Comparison of ENCODE assay signal across 8 mouse cellular contexts in genomic region chr7:29019447-29020220, GRCm38 (mm10). TPM values are rescaled to one million over a fixed set of nuclear protein-coding genes. Genes with fewer than 3 reads are reported as not detected.
DNase-seq lines count a peak whose midpoint lies in the region; ATAC-seq and TF ChIP-seq lines count a peak whose summit lies in the region.

No protein-coding gene starts in this region.

- H3K4me1 ChIP-seq in kidney, postnatal 0 days (replicated peaks; ENCODE audit: insufficient read depth, low read length), result peaks cover 7% of the 10 kb centered on the region; the same call in 1 of the 2 replicates
- peaks cover 4% of the 10 kb centered on the region; the same call in 1 of the 2 replicates for H3K4me1 ChIP-seq in intestine, embryonic 14.5 days (replicated peaks; ENCODE audit: control insufficient read depth, insufficient read depth, low read length)
- H3K4me1 ChIP-seq in neural tube, embryonic 13.5 days (replicated peaks), result peaks cover 10% of the 10 kb centered on the region

- no peak overlapping the region for H3K27ac ChIP-seq in kidney, postnatal 0 days
- no peak overlapping the region for H3K27ac ChIP-seq in intestine, embryonic 14.5 days (ENCODE audit: low read depth)
- no peak overlapping the region for H3K27ac ChIP-seq in neural tube, embryonic 13.5 days (replicated peaks)

- peak; percentile 12 for DNase-seq in kidney, postnatal 0 days (ENCODE audit: low spot score)
- DNase-seq in kidney, postnatal 25 days, result no peak
- DNase-seq in embryo, embryonic 10.5 days (ENCODE audit: low spot score), result peak; percentile 10
- DNase-seq in intestine, embryonic 14.5 days (ENCODE audit: low spot score), result peak; percentile 55
- DNase-seq in right cerebral cortex, postnatal 36 days (ENCODE audit: low spot score in 2 of 2), result no peak
- DNase-seq in urinary bladder, adult 2 months (ENCODE audit: low spot score), result no peak
- no peak for DNase-seq in lung, postnatal 14 days

- peak overlapping the region; percentile 65 for H3K4me2 ChIP-seq in kidney, postnatal 0 days (ENCODE audit: low read length)
- peak overlapping the region; percentile 62 for H3K4me2 ChIP-seq in intestine, embryonic 14.5 days (ENCODE audit: low read length)
- peak overlapping the region; percentile 63 for H3K4me2 ChIP-seq in neural tube, embryonic 13.5 days

- H3K4me3 ChIP-seq in kidney, postnatal 0 days (replicated peaks; ENCODE audit: low read depth, low read length), result peak overlapping the region; percentile 35
- H3K4me3 ChIP-seq in intestine, embryonic 14.5 days (ENCODE audit: low read depth, low read length), result peak overlapping the region; percentile 40
- H3K4me3 ChIP-seq in neural tube, embryonic 13.5 days, result peak overlapping the region; percentile 42

- no peak for TF ChIP-seq CTCF in kidney, postnatal 0 days (IDR thresholded peaks at IDR 0.05; ENCODE audit: low read depth)

- peak overlapping the region; percentile 47 for H3K9ac ChIP-seq in kidney, postnatal 0 days (ENCODE audit: low read depth, low read length)
- H3K9ac ChIP-seq in intestine, embryonic 14.5 days (ENCODE audit: low read length), result peak overlapping the region; percentile 35; the same call in 1 of the 2 replicates
- H3K9ac ChIP-seq in neural tube, embryonic 13.5 days, result peak overlapping the region; percentile 52; the same call in 1 of the 2 replicates

- peaks cover 20% of the 10 kb centered on the region for H3K27me3 ChIP-seq in kidney, postnatal 0 days (ENCODE audit: insufficient read depth, low read length)
- H3K27me3 ChIP-seq in intestine, embryonic 14.5 days (replicated peaks; ENCODE audit: control insufficient read depth, insufficient read depth, low read length), result peaks cover 37% of the 10 kb centered on the region
- peaks cover 52% of the 10 kb centered on the region for H3K27me3 ChIP-seq in neural tube, embryonic 13.5 days

- no peaks in the 10 kb centered on the region for H3K36me3 ChIP-seq in kidney, postnatal 0 days (ENCODE audit: insufficient read depth, low read length)
- no peaks in the 10 kb centered on the region for H3K36me3 ChIP-seq in intestine, embryonic 14.5 days (ENCODE audit: control insufficient read depth, insufficient read depth, low read length)
- no peaks in the 10 kb centered on the region for H3K36me3 ChIP-seq in neural tube, embryonic 13.5 days

- WGBS in kidney, postnatal 0 days, result 4% methylated on average over 87 of the region's 88 CpGs
- WGBS in intestine, embryonic 14.5 days, result 3% methylated on average over 84 of the region's 88 CpGs
- 3% methylated on average over 87 of the region's 88 CpGs for WGBS in neural tube, embryonic 13.5 days

- no peak for ATAC-seq in kidney, postnatal 0 days (replicated peaks; ENCODE audit: low FRiP score, low read depth)
- 0 out of 2 replicates have a peak, but pooled peaks have one; percentile 42 for ATAC-seq in intestine, embryonic 14.5 days (replicated peaks; ENCODE audit: low FRiP score, low TSS enrichment, low read depth)
- ATAC-seq in neural tube, embryonic 13.5 days (ENCODE audit: low read depth), result no peak

- H3K9me3 ChIP-seq in kidney, postnatal 0 days (replicated peaks; ENCODE audit: low read length), result no peaks in the 10 kb centered on the region
- peaks cover 6% of the 10 kb centered on the region; the same call in 1 of the 2 replicates for H3K9me3 ChIP-seq in intestine, embryonic 14.5 days (ENCODE audit: control insufficient read depth, low read length)
- H3K9me3 ChIP-seq in neural tube, embryonic 13.5 days, result peaks cover 3% of the 10 kb centered on the region

RNA-seq across cellular contexts. Expression of gene Map4k1, which starts 37.8 kb away (rescaled TPM):
- 7.6 and 9.5 TPM in 2 replicates for polyA plus RNA-seq in kidney, postnatal 0 days (2015; fragmentation: Nextera tagmentation; extraction: Ambion mirVana)
- 10.0 and 11.6 TPM in 2 replicates for polyA plus RNA-seq in intestine, embryonic 14.5 days (2014; fragmentation: Nextera tagmentation; extraction: Ambion mirVana)
- 4.1 and 5.3 TPM in 2 replicates for polyA plus RNA-seq in neural tube, embryonic 13.5 days (2015; fragmentation: Nextera tagmentation; extraction: Ambion mirVana)
- polyA plus RNA-seq in urinary bladder, adult 2 months (2012; rRNA removed), result 3.6 and 3.8 TPM in 2 replicates

RNA-seq across cellular contexts. Expression of gene Eif3k, which starts 38.0 kb away (rescaled TPM):
- polyA plus RNA-seq in kidney, postnatal 0 days (2015; fragmentation: Nextera tagmentation; extraction: Ambion mirVana), result 467 and 479 TPM in 2 replicates
- 444 and 452 TPM in 2 replicates for polyA plus RNA-seq in intestine, embryonic 14.5 days (2014; fragmentation: Nextera tagmentation; extraction: Ambion mirVana)
- 352 and 359 TPM in 2 replicates for polyA plus RNA-seq in neural tube, embryonic 13.5 days (2015; fragmentation: Nextera tagmentation; extraction: Ambion mirVana)
- 368 and 380 TPM in 2 replicates for polyA plus RNA-seq in urinary bladder, adult 2 months (2012; rRNA removed)

RNA-seq across cellular contexts. Expression of gene Actn4, which starts 57.5 kb away (rescaled TPM):
- polyA plus RNA-seq in kidney, postnatal 0 days (2015; fragmentation: Nextera tagmentation; extraction: Ambion mirVana), result 255 and 280 TPM in 2 replicates
- 298 and 300 TPM in 2 replicates for polyA plus RNA-seq in intestine, embryonic 14.5 days (2014; fragmentation: Nextera tagmentation; extraction: Ambion mirVana)
- polyA plus RNA-seq in neural tube, embryonic 13.5 days (2015; fragmentation: Nextera tagmentation; extraction: Ambion mirVana), result 142 and 147 TPM in 2 replicates
- 285 and 345 TPM in 2 replicates for polyA plus RNA-seq in urinary bladder, adult 2 months (2012; rRNA removed)

Comparison
In these comparisons a context has a peak if more than half of its experiments do, and no peak if none do; other contexts are left out.
1. DNase-seq: peak in kidney, postnatal 0 days (single experiment), embryo, embryonic 10.5 days (single experiment) and intestine, embryonic 14.5 days (single experiment); none in kidney, postnatal 25 days (0 of 2), right cerebral cortex, postnatal 36 days (0 of 2), urinary bladder, adult 2 months (single experiment) and lung, postnatal 14 days (single experiment).
2. Peak in every context shown above with its lines, with median percentiles within 50 percentile points of each other: H3K4me2 ChIP-seq, H3K4me3 ChIP-seq and H3K9ac ChIP-seq.